Mouse (Mus musculus) v-Abl transformed pro-B cells (cell line): Measurements from ENCODE around the gene Dlg2.

Source experiments
- in situ Hi-C, 2 experiments: fragments of 400-800 bp; cut with MboI; formaldehyde crosslinking; loops; one replicate each; pipeline ENCODE4 v1.15.1; 2025; ENCODE audit not compliant: unreplicated experiment in 2 of 2

Dlg2 gene

GRCm38 (mm10) chr7:92461256-92461655, 1984.8 kb downstream of the Dlg2 start:
- in situ Hi-C loops = no loop called here

- in situ Hi-C loops = no loop called here
These were observed 1986.8 kb downstream of the Dlg2 start for GRCm38 (mm10) chr7:92463080-92463877.

GRCm38 (mm10) chr7:92464290-92464689, 1987.8 kb downstream of the Dlg2 start:
- in situ Hi-C loops = no loop called here

GRCm38 (mm10) chr7:92479143-92479542, 2002.7 kb downstream of the Dlg2 start:
- in situ Hi-C loops = no loop called here

GRCm38 (mm10) chr7:92479748-92480147, 2003.3 kb downstream of the Dlg2 start:
- in situ Hi-C loops = no loop called here

GRCm38 (mm10) chr7:92483346-92483745, 2006.9 kb downstream of the Dlg2 start:
- in situ Hi-C loops = no loop called here

GRCm38 (mm10) chr7:92485881-92486710, 2009.6 kb downstream of the Dlg2 start:
- in situ Hi-C loops = no loop called here

GRCm38 (mm10) chr7:92486878-92487277, 2010.4 kb downstream of the Dlg2 start:
- in situ Hi-C loops = no loop called here

- in situ Hi-C loops = no loop called here
These were observed 2015.8 kb downstream of the Dlg2 start for GRCm38 (mm10) chr7:92492262-92492661.

- in situ Hi-C loops = no loop called here
These were observed 2017.0 kb downstream of the Dlg2 start for GRCm38 (mm10) chr7:92493521-92493920.
